Mouse (Mus musculus) forebrain, embryonic 16.5 days (tissue): ENCODE measurements at regions not wholly inside any gene's neighbourhood (a gene's known extent, or its start where the extent isn't known, plus 50 kb on each side); places are given as distances from the start of the nearest gene placed in this dataset.

Experiments
- ATAC-seq: fragments of 200-750 bp; cut with Nextera tagmentation; 2 replicates; pipeline ENCODE4 v1.8.0; 2017; ENCODE audit warnings: mild to moderate bottlenecking, moderate library complexity
- H3K27ac ChIP-seq: fragments of 300-500 bp; sonication (generic); 2 replicates; pipeline ENCODE4 v1.5.1; 2014; ENCODE audit warnings: low read length, control low read depth
- H3K27me3 ChIP-seq: fragments of 300-500 bp; sonication (generic); replicated peaks from 2 replicates; pipeline ENCODE4 v1.6.1; 2014; ENCODE audit warnings: low read length; ENCODE audit not compliant: control insufficient read depth, insufficient read depth
- H3K36me3 ChIP-seq: fragments of 300-500 bp; sonication (generic); 2 replicates; pipeline ENCODE4 v1.6.1; 2014; ENCODE audit not compliant: control insufficient read depth, insufficient read depth
- H3K4me1 ChIP-seq: fragments of 300-500 bp; sonication (generic); replicated peaks from 2 replicates; pipeline ENCODE4 v1.6.1; 2014; ENCODE audit warnings: low read length; ENCODE audit not compliant: control insufficient read depth, insufficient read depth
- H3K4me2 ChIP-seq: fragments of 300-500 bp; sonication (generic); 2 replicates; pipeline ENCODE4 v1.6.1; 2014; ENCODE audit warnings: mild to moderate bottlenecking, low read length, control low read depth
- H3K4me3 ChIP-seq: fragments of 300-500 bp; sonication (generic); replicated peaks from 2 replicates; pipeline ENCODE4 v1.5.1; 2014; ENCODE audit warnings: mild to moderate bottlenecking, low read length, control low read depth
- H3K9ac ChIP-seq: fragments of 300-500 bp; sonication (generic); replicated peaks from 2 replicates; pipeline ENCODE4 v1.6.1; 2014; ENCODE audit warnings: low read depth, low read length, control low read depth
- H3K9me3 ChIP-seq: fragments of 300-500 bp; sonication (generic); 2 replicates; pipeline ENCODE4 v1.6.1; 2016; ENCODE audit warnings: low read length; ENCODE audit not compliant: control insufficient read depth
- WGBS: fragments of 180-500 bp; shearing (Covaris S2); extraction: QIAGEN DNeasy Blood & Tissue Kit; methylation state at CpG from one replicate; pipeline ENCODE4 v1.1.7; 2014; 5-methylcytosine and 5-hydroxymethylcytosine counted together

DNA sequence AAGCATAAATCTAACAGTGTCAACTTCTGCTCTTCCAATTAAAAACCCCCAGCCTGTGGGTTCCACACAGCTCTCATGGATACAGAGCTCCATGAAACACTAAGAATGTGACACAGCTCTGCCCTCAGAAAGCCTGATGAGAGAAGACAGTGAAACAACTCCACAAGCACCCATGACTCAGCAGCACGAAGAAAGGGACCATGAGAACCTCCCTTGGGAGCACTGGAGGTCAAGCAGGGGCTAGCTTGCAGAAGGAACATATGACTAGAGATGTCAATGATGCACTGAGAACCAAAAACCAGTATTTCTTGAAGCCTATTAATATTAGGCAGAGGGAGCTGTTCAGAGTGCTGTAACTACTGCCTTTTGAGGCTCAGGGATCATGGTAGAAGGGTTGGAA lies 59.0 kb upstream of the Fam78b start:
- no peaks in the 10 kb centered on the region for H3K27me3 ChIP-seq
- H3K9ac ChIP-seq: no peak overlapping the region
- H3K4me1 ChIP-seq: no peaks in the 10 kb centered on the region
- no peaks in the 10 kb centered on the region for H3K36me3 ChIP-seq
- no peaks in the 10 kb centered on the region for H3K9me3 ChIP-seq
- WGBS: 74% methylated on average over 1 of the region's 1 CpGs
- no peak overlapping the region for H3K4me3 ChIP-seq
- no peak overlapping the region for H3K27ac ChIP-seq
- ATAC-seq: no peak
- H3K4me2 ChIP-seq: no peak overlapping the region

DNA sequence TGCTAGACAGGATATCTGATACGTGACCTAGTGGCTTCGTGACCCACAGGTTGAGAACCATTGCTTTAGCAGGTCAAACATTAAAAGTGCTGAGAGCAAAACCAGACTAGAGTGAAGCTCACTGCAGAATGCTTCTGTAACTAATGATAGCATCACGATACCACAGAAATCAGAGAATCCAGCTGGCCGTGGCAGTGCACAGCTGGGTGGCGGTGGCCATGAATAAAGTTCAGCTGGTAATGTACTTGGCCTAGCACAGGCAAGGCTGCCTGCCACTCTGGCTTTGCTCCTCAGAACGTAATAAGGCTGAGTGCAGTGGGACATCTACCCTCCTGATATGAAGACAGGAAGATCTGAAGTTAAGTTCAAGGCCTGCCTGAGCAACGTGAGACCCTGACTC lies 56.7 kb upstream of the Fam78b start:
- Histone ChIP-seq H3K27me3 (no peaks in the 10 kb centered on the region), H3K4me3 (no peak overlapping the region), H3K9ac (no peak overlapping the region), H3K27ac (no peak overlapping the region), H3K9me3 (no peaks in the 10 kb centered on the region), H3K4me1 (no peaks in the 10 kb centered on the region), H3K36me3 (no peaks in the 10 kb centered on the region), H3K4me2 (no peak overlapping the region)
- WGBS: 82% methylated on average over 7 of the region's 7 CpGs
- no peak for ATAC-seq

DNA sequence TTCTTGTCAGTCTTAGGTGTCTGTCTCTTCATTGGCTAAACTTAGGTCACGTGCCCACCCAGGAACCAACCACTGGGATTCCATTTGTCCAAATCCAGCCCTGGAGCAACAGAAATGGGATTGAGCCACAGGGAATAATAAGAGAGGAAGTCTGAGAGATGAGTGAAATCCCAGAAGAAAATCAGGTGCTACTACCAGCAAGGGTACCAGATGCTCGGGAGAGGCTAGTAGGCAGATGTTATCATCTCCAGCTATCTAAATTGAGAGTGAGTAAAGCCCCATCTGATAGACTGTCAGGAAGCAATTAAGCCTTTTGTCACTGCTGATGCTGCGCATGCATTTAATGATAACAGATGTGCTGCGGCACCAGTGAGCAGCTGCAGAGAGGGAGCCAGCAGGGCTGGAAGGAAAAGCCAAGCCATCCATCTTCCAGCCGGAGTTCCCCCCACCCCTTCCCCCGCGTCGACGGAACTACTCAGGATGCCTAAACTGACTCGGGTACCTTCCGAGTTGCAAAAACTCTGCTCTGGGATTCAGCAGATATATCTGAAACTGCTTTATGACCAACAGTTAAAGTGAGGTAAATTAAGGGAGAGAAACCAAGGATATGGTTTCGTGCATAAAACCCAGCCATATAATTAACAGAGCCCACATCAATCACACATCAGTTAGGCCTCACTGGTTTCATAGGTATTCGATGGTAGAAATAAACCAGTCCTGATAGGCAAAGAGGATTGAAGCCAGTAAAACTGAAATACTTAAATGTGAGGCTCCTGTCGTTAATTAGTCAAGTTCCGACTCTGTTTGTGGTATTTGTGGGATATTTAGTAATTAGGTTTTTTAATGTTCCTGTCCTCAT lies 53.1 kb upstream of the Fam78b start:
- 59% methylated on average over 15 of the region's 15 CpGs for WGBS
- Histone ChIP-seq H3K27ac (no peak overlapping the region), H3K36me3 (no peaks in the 10 kb centered on the region), H3K4me2 (no peak overlapping the region), H3K27me3 (no peaks in the 10 kb centered on the region), H3K9ac (no peak overlapping the region), H3K4me1 (no peaks in the 10 kb centered on the region), H3K4me3 (no peak overlapping the region), H3K9me3 (no peaks in the 10 kb centered on the region)
- peak; percentile 90 for ATAC-seq
